Comparison of ENCODE assay signal across 9 mouse cellular contexts in the genomic region with DNA sequence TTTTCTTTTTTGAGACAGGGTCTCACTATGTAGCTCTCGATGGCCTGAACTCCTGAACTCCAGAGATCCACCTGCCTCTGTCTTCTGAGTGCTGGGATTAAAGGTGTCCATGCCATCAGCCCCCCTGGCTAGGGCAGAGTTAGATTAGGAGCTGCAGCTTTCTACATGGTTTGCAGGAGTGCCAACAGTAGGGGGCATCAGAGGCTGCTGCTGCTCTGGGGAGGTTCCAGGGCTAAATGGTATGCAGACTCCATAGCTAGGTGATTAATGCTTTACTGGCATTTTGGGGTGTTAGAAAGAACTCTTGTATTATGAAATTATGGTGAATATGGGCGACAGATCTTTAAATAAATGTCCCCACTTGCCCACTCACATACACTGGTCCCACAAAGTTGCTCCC. TPM values are rescaled to one million over a fixed set of nuclear protein-coding genes. Genes with fewer than 3 reads are reported as not detected.
DNase-seq lines count a peak whose midpoint lies in the region; ATAC-seq and TF ChIP-seq lines count a peak whose summit lies in the region.
"Had no signal": no experiment of that assay in that cellular context is flagged by ENCODE, and none has a peak within 500 bp of the region (broad histone marks: within the 10 kb centered on the region; RNA-seq: fewer than 3 reads in every experiment).

No protein-coding gene starts in this region.

- no peak for ATAC-seq in midbrain, embryonic 16.5 days

- no peaks in the 10 kb centered on the region for H3K9me3 ChIP-seq in midbrain, embryonic 10.5 days (replicated peaks)
- H3K9me3 ChIP-seq in midbrain, embryonic 16.5 days (replicated peaks; ENCODE audit: control insufficient read depth, low read length, poor library complexity, severe bottlenecking) = no peaks in the 10 kb centered on the region
- H3K9me3 ChIP-seq: stomach, embryonic 15.5 days had no signal

- H3K27ac ChIP-seq in midbrain, embryonic 10.5 days (replicated peaks) = peak overlapping the region; percentile 76
- H3K27ac ChIP-seq in midbrain, embryonic 16.5 days (ENCODE audit: low read length) = no peak overlapping the region
- H3K27ac ChIP-seq in cortical plate, adult 2 months (ENCODE audit: insufficient read depth, low read length) = no peak overlapping the region
- H3K27ac ChIP-seq in small intestine, adult 2 months (ENCODE audit: insufficient read depth, low read depth, low read length) = no peak overlapping the region
- H3K27ac ChIP-seq: stomach, embryonic 15.5 days had no signal

- TF ChIP-seq POLR2A in cortical plate, adult 2 months (IDR thresholded peaks at IDR 0.05; ENCODE audit: extremely low read depth, insufficient read depth, low read length) = no peak
- no peak for TF ChIP-seq POLR2A in small intestine, adult 2 months (IDR thresholded peaks at IDR 0.05; ENCODE audit: low read depth, low read length)

- no peak overlapping the region for H3K4me2 ChIP-seq in midbrain, embryonic 16.5 days (ENCODE audit: low read length)
- H3K4me2 ChIP-seq: stomach, embryonic 15.5 days had no signal

- TF ChIP-seq CTCF in cortical plate, adult 2 months (IDR thresholded peaks at IDR 0.05; ENCODE audit: extremely low read depth, insufficient read depth, low read length) = peak; percentile 74
- TF ChIP-seq CTCF in small intestine, adult 2 months (IDR thresholded peaks at IDR 0.05; ENCODE audit: extremely low read depth, insufficient read length, insufficient replicate concordance, low read depth, low read length) = peak; percentile 56; the same call in 1 of the 2 replicates

- intact Hi-C loops in left cerebral cortex, postnatal 36 days (cut with DNase I) = loop anchor here (5.0 kb wide), 1 partner anchor 310 kb away; the partner anchor contains the start of gene Fgf15

- H3K36me3 ChIP-seq in midbrain, embryonic 10.5 days = peaks cover 34% of the 10 kb centered on the region
- no peaks in the 10 kb centered on the region for H3K36me3 ChIP-seq in midbrain, embryonic 16.5 days (ENCODE audit: control insufficient read depth, insufficient read depth, low read length)
- no peaks in the 10 kb centered on the region for H3K36me3 ChIP-seq in small intestine, adult 2 months (ENCODE audit: control insufficient read depth, insufficient read depth, low read length)
- H3K36me3 ChIP-seq: stomach, embryonic 15.5 days had no signal

- H3K27me3 ChIP-seq in midbrain, embryonic 10.5 days (ENCODE audit: low read depth, poor library complexity, severe bottlenecking) = peaks cover 12% of the 10 kb centered on the region; the same call in 1 of the 2 replicates
- no peaks in the 10 kb centered on the region for H3K27me3 ChIP-seq in midbrain, embryonic 16.5 days (ENCODE audit: control insufficient read depth, insufficient read depth, low read depth, low read length)
- no peaks in the 10 kb centered on the region for H3K27me3 ChIP-seq in small intestine, adult 2 months (ENCODE audit: control insufficient read depth, insufficient read depth, low read length)
- H3K27me3 ChIP-seq: stomach, embryonic 15.5 days had no signal

- WGBS in midbrain, embryonic 10.5 days = 37% methylated on average over 2 of the region's 2 CpGs
- 52% methylated on average over 2 of the region's 2 CpGs for WGBS in midbrain, embryonic 16.5 days
- 43% methylated on average over 2 of the region's 2 CpGs for WGBS in small intestine, adult 2 months

- peak; percentile 65 for DNase-seq in embryo, embryonic 10 days (ENCODE audit: low spot score)
- DNase-seq in embryo, embryonic 9.5 days (ENCODE audit: extremely low spot score) = no peak
- peak; percentile 41 for DNase-seq in midbrain, embryonic 10.5 days (ENCODE audit: low spot score)
- peak; percentile 42 to 46 for DNase-seq in left cerebral cortex, postnatal 36 days (ENCODE audit: low spot score in 2 of 2)
- no peak for DNase-seq in T-cell, adult 2 months (ENCODE audit: low spot score)

- H3K4me1 ChIP-seq in midbrain, embryonic 10.5 days = peaks cover 27% of the 10 kb centered on the region
- peaks cover 6% of the 10 kb centered on the region for H3K4me1 ChIP-seq in midbrain, embryonic 16.5 days (ENCODE audit: control insufficient read depth, insufficient read depth, low read length)
- no peaks in the 10 kb centered on the region for H3K4me1 ChIP-seq in cortical plate, adult 2 months (ENCODE audit: control insufficient read depth, insufficient read depth, low read length)
- no peaks in the 10 kb centered on the region for H3K4me1 ChIP-seq in small intestine, adult 2 months (ENCODE audit: control insufficient read depth, insufficient read depth, insufficient read length, low read length)

- no peak overlapping the region for H3K4me3 ChIP-seq in midbrain, embryonic 10.5 days
- H3K4me3 ChIP-seq in midbrain, embryonic 16.5 days (ENCODE audit: low read depth, low read length) = no peak overlapping the region
- H3K4me3 ChIP-seq in cortical plate, adult 2 months (ENCODE audit: insufficient read depth, low read length) = no peak overlapping the region
- H3K4me3 ChIP-seq in small intestine, adult 2 months (ENCODE audit: low read depth, low read length) = no peak overlapping the region
- H3K4me3 ChIP-seq: stomach, embryonic 15.5 days had no signal

- H3K9ac ChIP-seq in midbrain, embryonic 16.5 days (ENCODE audit: low read depth, low read length) = no peak overlapping the region
- H3K9ac ChIP-seq: stomach, embryonic 15.5 days had no signal

RNA-seq across cellular contexts. Expression of gene Fadd, which starts 5.0 kb away (rescaled TPM):
- 11.0 and 11.6 TPM in 2 replicates for polyA plus RNA-seq in midbrain, embryonic 10.5 days (2016; fragmentation: Nextera tagmentation; extraction: Ambion mirVana)
- 4.0 and 4.5 TPM in 2 replicates for polyA plus RNA-seq in midbrain, embryonic 16.5 days (2015; fragmentation: Nextera tagmentation; extraction: Ambion mirVana)
- 2.4 TPM in 2 replicates for polyA plus RNA-seq in cortical plate, adult 2 months (2012; rRNA removed)
- 1 to 10 TPM; 2.3 to 2.6 TPM for total RNA-seq in left cerebral cortex, postnatal 36 days (2021)
- polyA plus RNA-seq in small intestine, adult 2 months (2012; rRNA removed) = 8.2 and 16.7 TPM in 2 replicates

RNA-seq across cellular contexts. Expression of gene Ppfia1, which starts 33.8 kb away (rescaled TPM):
- 39.6 and 44.0 TPM in 2 replicates for polyA plus RNA-seq in midbrain, embryonic 10.5 days (2016; fragmentation: Nextera tagmentation; extraction: Ambion mirVana)
- polyA plus RNA-seq in midbrain, embryonic 16.5 days (2015; fragmentation: Nextera tagmentation; extraction: Ambion mirVana) = 20.8 and 24.8 TPM in 2 replicates
- polyA plus RNA-seq in cortical plate, adult 2 months (2012; rRNA removed) = 36.3 and 37.2 TPM in 2 replicates
- 10 to 100 TPM; 26.0 to 38.4 TPM for total RNA-seq in left cerebral cortex, postnatal 36 days (2021)
- polyA plus RNA-seq in small intestine, adult 2 months (2012; rRNA removed) = 10.4 and 22.3 TPM in 2 replicates

Comparison
In these comparisons a context has a peak if more than half of its experiments do, and no peak if none do; other contexts are left out.
1. DNase-seq: peak in embryo, embryonic 10 days (single experiment), midbrain, embryonic 10.5 days (single experiment) and left cerebral cortex, postnatal 36 days (2 of 2); none in embryo, embryonic 9.5 days (single experiment) and T-cell, adult 2 months (single experiment).